Mouse (Mus musculus): ENCODE results near the gene Wdr86. TPM values are rescaled to one million over a fixed set of nuclear protein-coding genes. Genes with fewer than 3 reads are reported as not detected.

Gene Wdr86
- polyA plus RNA-seq, 1 experiment from 2014 or later: 9.8 TPM

DNA sequence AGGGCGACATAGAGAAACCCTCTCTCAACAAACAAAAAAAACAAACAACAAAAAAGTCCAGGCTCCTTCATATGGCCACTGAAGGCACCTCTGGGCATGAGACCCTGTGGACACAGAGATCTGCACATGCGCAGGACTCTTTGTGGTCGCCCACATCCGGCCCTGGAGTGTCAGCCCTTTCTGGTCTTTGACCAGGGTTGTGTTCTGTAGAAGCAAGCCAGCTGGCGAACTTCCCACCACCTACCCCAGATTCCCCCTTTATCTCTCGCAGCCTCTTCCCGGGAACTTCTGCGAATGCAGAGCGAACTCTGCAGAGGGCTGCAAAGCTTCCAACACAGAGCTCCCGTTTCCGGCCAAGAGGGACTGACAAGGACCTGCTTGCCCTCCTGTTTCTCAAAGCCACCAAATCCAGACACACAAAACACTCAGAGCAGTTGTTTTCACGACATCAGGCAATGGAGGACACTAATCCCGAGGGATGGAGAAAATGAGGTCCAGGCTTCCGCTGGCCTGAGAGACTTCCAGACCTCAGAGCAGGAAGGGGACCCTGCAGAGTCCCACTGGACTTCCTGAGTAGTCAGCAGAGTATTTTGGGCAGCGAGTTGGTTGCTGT, 8.7 kb upstream of the Wdr86 start:
- WGBS: 20% methylated on average over 15 of the region's 15 CpGs
- H3K9ac ChIP-seq (ENCODE audit: low read depth, low read length): no peak overlapping the region
- H3K9me3 ChIP-seq (ENCODE audit: control insufficient read depth, low read length): no peaks in the 10 kb centered on the region
- H3K4me1 ChIP-seq (replicated peaks; ENCODE audit: control insufficient read depth, insufficient read depth, low read length): peaks cover 5% of the 10 kb centered on the region; the same call in 1 of the 2 replicates
- H3K27ac ChIP-seq (ENCODE audit: low read depth, low read length): peak overlapping the region; percentile 50
- no peaks in the 10 kb centered on the region for H3K27me3 ChIP-seq (replicated peaks; ENCODE audit: control insufficient read depth, insufficient read depth, low read length)
- peak; percentile 39; the same call in 1 of the 2 replicates for ATAC-seq (replicated peaks; ENCODE audit: low FRiP score)
- peak; percentile 58 for DNase-seq (ENCODE audit: low spot score)
- H3K36me3 ChIP-seq (ENCODE audit: control insufficient read depth, insufficient read depth, low read length): no peaks in the 10 kb centered on the region
- peak overlapping the region; percentile 13 for H3K4me2 ChIP-seq
- H3K4me3 ChIP-seq (ENCODE audit: low read depth, low read length): no peak overlapping the region

DNA sequence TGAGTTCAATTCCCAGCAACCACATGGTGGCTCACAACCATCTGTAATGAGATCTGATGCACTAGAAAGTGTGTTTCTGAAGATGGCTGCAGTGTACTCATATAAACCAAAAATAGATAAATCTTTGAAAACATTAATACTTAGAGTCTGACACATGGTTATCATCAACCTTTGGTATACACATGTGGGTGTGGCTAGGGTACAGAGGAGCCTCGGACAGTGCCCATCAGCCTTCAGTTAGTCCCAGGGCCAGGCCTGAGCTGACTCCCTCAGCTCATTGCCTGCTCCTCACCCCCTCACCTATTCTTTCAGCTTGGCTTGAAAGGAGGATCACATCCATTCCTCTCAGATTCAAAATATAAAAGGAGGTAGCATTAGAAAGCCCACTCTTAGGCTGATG, 8.0 kb upstream of the Wdr86 start:
- ATAC-seq (replicated peaks; ENCODE audit: low FRiP score) (peak; percentile 56), DNase-seq (ENCODE audit: low spot score) (no peak)
- Histone ChIP-seq H3K36me3 (ENCODE audit: control insufficient read depth, insufficient read depth, low read length) (no peaks in the 10 kb centered on the region), H3K4me1 (replicated peaks; ENCODE audit: control insufficient read depth, insufficient read depth, low read length) (peaks cover 11% of the 10 kb centered on the region), H3K4me2 (peak overlapping the region; percentile 13; the same call in 1 of the 2 replicates), H3K9me3 (ENCODE audit: control insufficient read depth, low read length) (no peaks in the 10 kb centered on the region), H3K27ac (ENCODE audit: low read depth, low read length) (peak overlapping the region; percentile 50; the same call in 1 of the 2 replicates), H3K4me3 (ENCODE audit: low read depth, low read length) (no peak overlapping the region), H3K27me3 (replicated peaks; ENCODE audit: control insufficient read depth, insufficient read depth, low read length) (no peaks in the 10 kb centered on the region), H3K9ac (ENCODE audit: low read depth, low read length) (no peak overlapping the region)
- WGBS: 50% methylated on average over 1 of the region's 1 CpGs

DNA sequence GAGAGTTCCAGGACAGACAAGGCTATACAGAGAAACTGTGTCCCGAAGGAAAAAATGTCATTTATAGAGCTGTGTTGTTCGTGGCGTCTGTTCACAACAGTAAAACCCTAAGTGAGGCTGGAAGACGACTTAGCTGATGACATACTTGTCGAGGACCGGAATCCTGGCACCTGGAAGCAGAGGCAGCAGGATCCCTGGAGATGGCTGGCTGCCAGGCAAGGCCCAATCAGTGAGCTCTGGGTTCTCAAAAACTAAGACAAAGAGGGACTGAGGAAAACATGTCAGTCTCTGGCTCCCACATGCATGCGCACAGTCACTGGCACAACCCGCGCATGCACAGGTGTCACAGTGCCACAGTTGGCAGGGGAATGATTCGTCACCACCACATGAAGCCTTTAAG, 7.1 kb upstream of the Wdr86 start:
- no peak overlapping the region for H3K4me2 ChIP-seq
- peaks cover 20% of the 10 kb centered on the region for H3K4me1 ChIP-seq (replicated peaks; ENCODE audit: control insufficient read depth, insufficient read depth, low read length)
- DNase-seq (ENCODE audit: low spot score) (no peak), ATAC-seq (replicated peaks; ENCODE audit: low FRiP score) (no peak)
- no peak overlapping the region for H3K27ac ChIP-seq (ENCODE audit: low read depth, low read length)
- no peaks in the 10 kb centered on the region for H3K27me3 ChIP-seq (replicated peaks; ENCODE audit: control insufficient read depth, insufficient read depth, low read length)
- H3K36me3 ChIP-seq (ENCODE audit: control insufficient read depth, insufficient read depth, low read length): no peaks in the 10 kb centered on the region
- 91% methylated on average over 10 of the region's 10 CpGs for WGBS
- no peaks in the 10 kb centered on the region for H3K9me3 ChIP-seq (ENCODE audit: control insufficient read depth, low read length)
- H3K9ac ChIP-seq (ENCODE audit: low read depth, low read length): no peak overlapping the region
- no peak overlapping the region for H3K4me3 ChIP-seq (ENCODE audit: low read depth, low read length)

DNA sequence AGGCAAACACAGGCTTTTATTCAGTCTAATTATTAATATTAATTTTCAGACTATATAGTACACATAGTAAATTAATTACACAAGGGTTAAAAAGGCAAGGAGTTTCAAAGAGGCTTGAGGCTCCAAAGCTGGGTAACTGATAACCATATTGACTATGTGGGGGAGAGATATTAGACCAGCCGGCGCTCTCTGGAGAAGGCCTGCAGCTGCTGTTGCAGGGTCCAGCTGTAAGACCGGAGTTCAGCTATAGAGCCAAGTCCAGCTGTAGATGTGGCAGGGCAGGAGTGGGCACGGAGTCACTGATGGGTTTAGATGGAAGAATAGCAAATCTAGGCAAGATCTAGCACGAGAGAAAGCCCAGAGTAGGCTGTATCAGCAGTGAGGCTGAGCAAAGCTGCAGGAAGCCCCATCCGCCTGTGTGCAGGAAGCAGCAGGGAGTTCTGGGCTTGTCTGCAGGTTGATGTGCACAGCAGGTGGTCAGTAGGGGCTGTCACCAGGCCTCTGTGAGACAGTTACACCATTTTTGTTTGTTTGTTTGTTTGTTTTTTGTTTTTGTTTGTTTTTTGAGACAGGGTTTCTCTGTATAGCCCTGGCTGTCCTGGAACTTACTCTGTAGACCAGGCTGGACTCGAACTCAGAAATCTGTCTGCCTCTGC, 3.4 kb upstream of the Wdr86 start:
- WGBS: 32% methylated on average over 7 of the region's 7 CpGs
- Histone ChIP-seq H3K4me3 (ENCODE audit: low read depth, low read length) (no peak overlapping the region), H3K9ac (ENCODE audit: low read depth, low read length) (no peak overlapping the region), H3K27ac (ENCODE audit: low read depth, low read length) (no peak overlapping the region; the same call in 1 of the 2 replicates), H3K4me1 (replicated peaks; ENCODE audit: control insufficient read depth, insufficient read depth, low read length) (peaks cover 35% of the 10 kb centered on the region), H3K27me3 (replicated peaks; ENCODE audit: control insufficient read depth, insufficient read depth, low read length) (peaks cover 32% of the 10 kb centered on the region), H3K4me2 (peak overlapping the region; percentile 34), H3K36me3 (ENCODE audit: control insufficient read depth, insufficient read depth, low read length) (no peaks in the 10 kb centered on the region), H3K9me3 (ENCODE audit: control insufficient read depth, low read length) (no peaks in the 10 kb centered on the region)
- DNase-seq (ENCODE audit: low spot score) (no peak), ATAC-seq (replicated peaks; ENCODE audit: low FRiP score) (peak; percentile 80)

DNA sequence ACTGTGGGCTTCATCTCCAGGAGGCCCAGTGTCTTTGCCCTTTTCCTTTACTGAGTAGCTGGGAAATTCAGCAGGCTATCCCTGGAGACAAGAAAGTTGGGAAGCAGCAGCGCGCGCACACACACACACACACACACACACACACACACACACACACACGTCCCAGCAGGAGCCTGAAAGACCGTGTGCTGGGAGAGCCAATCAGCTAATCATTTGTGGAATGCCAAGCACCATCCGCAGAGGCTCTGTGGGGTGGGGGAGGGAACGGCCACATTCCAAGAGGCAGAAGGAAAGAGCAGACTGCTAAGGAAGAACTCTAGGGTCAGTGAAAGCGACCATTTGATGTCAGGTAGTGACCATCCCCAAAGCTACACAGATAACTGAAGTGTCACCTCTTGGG, 2.6 kb upstream of the Wdr86 start:
- ATAC-seq (replicated peaks; ENCODE audit: low FRiP score) (no peak), DNase-seq (ENCODE audit: low spot score) (no peak)
- H3K36me3 ChIP-seq (ENCODE audit: control insufficient read depth, insufficient read depth, low read length): no peaks in the 10 kb centered on the region
- H3K4me1 ChIP-seq (replicated peaks; ENCODE audit: control insufficient read depth, insufficient read depth, low read length): peaks cover 32% of the 10 kb centered on the region
- H3K27me3 ChIP-seq (replicated peaks; ENCODE audit: control insufficient read depth, insufficient read depth, low read length): peaks cover 39% of the 10 kb centered on the region
- H3K27ac ChIP-seq (ENCODE audit: low read depth, low read length): peak overlapping the region; percentile 41; the same call in 1 of the 2 replicates
- 18% methylated on average over 8 of the region's 8 CpGs for WGBS
- no peaks in the 10 kb centered on the region for H3K9me3 ChIP-seq (ENCODE audit: control insufficient read depth, low read length)
- H3K4me2 ChIP-seq: peak overlapping the region; percentile 34; the same call in 1 of the 2 replicates
- no peak overlapping the region for H3K9ac ChIP-seq (ENCODE audit: low read depth, low read length)
- no peak overlapping the region for H3K4me3 ChIP-seq (ENCODE audit: low read depth, low read length)

DNA sequence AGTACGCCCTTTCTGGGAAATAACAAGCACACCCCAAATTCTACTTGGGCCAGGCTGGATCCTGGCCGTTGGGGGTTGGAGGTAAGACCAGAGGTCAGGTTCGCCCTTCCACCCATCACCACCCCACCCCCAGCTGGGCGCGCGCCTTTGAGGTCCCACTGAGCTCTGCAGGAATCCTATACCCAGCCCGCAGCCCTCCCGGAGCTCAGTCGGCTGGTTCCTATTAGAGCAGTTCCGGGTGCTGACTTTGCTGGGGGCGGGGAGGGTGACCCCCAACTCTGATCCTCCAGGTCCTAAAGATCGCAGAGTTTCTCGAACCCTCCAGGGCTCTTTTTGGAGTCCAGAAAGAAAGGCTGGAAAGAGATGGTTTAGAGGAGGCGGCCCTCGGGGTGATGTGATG, 459 bp upstream of the Wdr86 start:
- ATAC-seq (replicated peaks; ENCODE audit: low FRiP score) (no peak), DNase-seq (ENCODE audit: low spot score) (peak; percentile 50)
- H3K4me1 ChIP-seq (replicated peaks; ENCODE audit: control insufficient read depth, insufficient read depth, low read length): peaks cover 32% of the 10 kb centered on the region
- no peaks in the 10 kb centered on the region for H3K9me3 ChIP-seq (ENCODE audit: control insufficient read depth, low read length)
- no peaks in the 10 kb centered on the region for H3K36me3 ChIP-seq (ENCODE audit: control insufficient read depth, insufficient read depth, low read length)
- peaks cover 41% of the 10 kb centered on the region for H3K27me3 ChIP-seq (replicated peaks; ENCODE audit: control insufficient read depth, insufficient read depth, low read length)
- H3K27ac ChIP-seq (ENCODE audit: low read depth, low read length): no peak overlapping the region
- H3K9ac ChIP-seq (ENCODE audit: low read depth, low read length): peak overlapping the region; percentile 36; the same call in 1 of the 2 replicates
- H3K4me3 ChIP-seq (ENCODE audit: low read depth, low read length): peak overlapping the region; percentile 57
- WGBS: 2% methylated on average over 15 of the region's 15 CpGs
- peak overlapping the region; percentile 69 for H3K4me2 ChIP-seq

DNA sequence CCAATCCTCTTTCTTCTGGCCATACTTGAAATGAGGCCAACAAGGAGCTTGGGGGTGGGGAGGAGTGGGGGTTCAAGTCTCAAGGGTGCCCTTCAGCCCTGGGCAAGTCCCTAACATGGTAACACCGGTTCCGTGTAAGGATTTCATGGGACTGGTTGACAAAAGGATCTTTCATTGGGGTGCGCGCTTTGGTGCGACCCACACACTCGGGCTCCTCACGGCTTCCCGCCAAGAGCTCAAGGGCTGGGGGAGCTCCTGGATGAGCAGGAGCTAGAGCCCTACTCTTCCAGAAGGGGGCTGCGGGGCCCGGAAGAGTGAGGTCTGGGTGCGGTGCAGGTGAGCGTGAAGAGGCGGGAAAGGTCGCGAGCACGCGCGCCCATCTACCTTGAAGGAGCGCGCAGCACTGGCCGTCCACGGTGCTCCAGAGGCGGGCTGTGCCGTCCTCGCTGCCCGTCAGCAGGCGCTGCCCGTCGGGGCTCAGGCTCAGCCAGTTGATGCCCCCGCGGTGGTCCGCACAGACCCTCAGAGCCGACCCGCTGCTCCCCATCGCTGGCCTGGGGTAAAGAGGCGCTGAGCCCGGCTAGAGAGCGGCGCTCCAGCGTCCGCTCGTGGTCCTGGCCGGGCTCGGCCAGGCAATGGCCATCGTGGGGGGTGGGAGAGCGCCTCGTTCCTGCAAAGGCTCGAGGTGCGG, 585 bp downstream of the Wdr86 start:
- H3K27ac ChIP-seq (ENCODE audit: low read depth, low read length): no peak overlapping the region; the same call in 1 of the 2 replicates
- H3K27me3 ChIP-seq (replicated peaks; ENCODE audit: control insufficient read depth, insufficient read depth, low read length): peaks cover 41% of the 10 kb centered on the region
- ATAC-seq (replicated peaks; ENCODE audit: low FRiP score) (no peak), DNase-seq (ENCODE audit: low spot score) (peak; percentile 38)
- H3K4me2 ChIP-seq: peak overlapping the region; percentile 69
- no peaks in the 10 kb centered on the region for H3K36me3 ChIP-seq (ENCODE audit: control insufficient read depth, insufficient read depth, low read length)
- WGBS: 3% methylated on average over 49 of the region's 49 CpGs
- H3K4me3 ChIP-seq (ENCODE audit: low read depth, low read length): peak overlapping the region; percentile 57
- no peaks in the 10 kb centered on the region for H3K9me3 ChIP-seq (ENCODE audit: control insufficient read depth, low read length)
- H3K9ac ChIP-seq (ENCODE audit: low read depth, low read length): peak overlapping the region; percentile 47
- peaks cover 34% of the 10 kb centered on the region for H3K4me1 ChIP-seq (replicated peaks; ENCODE audit: control insufficient read depth, insufficient read depth, low read length)

DNA sequence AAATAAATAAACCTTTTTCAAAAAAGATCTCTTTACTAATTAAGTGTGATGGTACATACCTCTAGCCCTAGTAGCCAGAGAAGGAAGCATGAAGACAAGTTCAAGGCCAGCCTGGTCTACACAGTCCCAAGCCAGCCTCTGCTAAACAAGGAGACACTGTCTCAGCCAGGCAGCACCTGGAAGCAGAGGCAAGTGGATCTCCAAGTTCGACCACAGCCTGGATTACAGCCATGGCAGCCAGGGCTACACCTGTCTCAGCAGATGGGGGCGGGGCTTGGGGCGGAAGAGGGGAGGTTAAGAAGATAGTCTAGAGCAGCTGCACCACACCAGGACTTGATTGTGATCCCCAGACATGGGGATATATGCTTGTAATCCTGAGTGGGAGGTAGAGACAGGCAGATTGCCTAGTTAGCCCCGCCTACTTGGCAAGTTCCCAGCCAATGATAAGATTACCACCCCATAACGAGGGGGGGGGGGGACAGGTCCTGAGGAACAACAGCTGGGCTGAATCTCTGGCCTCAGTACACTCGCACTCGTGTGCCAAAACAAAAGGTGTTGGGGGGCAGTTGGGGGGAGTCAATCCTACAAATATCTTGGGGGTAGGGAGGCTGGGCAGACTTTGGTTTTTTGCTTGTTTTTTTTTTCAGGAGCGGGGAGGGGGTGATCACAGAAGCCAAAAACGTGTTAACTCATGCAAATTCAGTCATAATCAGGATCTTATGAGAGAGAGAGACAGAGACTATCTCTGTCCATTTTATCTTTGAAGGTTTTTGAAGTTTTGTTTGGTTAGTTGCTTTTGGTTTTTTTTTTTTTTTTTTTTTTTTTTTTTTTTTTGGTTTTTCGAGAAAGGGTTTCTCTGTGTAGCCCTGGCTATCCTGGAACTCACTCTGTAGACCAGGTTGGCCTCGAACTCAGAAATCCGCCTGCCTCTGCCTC, 3.4 kb downstream of the Wdr86 start:
- Histone ChIP-seq H3K9ac (ENCODE audit: low read depth, low read length) (no peak overlapping the region), H3K4me3 (ENCODE audit: low read depth, low read length) (no peak overlapping the region), H3K9me3 (ENCODE audit: control insufficient read depth, low read length) (no peaks in the 10 kb centered on the region), H3K27ac (ENCODE audit: low read depth, low read length) (no peak overlapping the region), H3K27me3 (replicated peaks; ENCODE audit: control insufficient read depth, insufficient read depth, low read length) (peaks cover 41% of the 10 kb centered on the region), H3K36me3 (ENCODE audit: control insufficient read depth, insufficient read depth, low read length) (no peaks in the 10 kb centered on the region), H3K4me2 (peak overlapping the region; percentile 7; the same call in 1 of the 2 replicates), H3K4me1 (replicated peaks; ENCODE audit: control insufficient read depth, insufficient read depth, low read length) (peaks cover 23% of the 10 kb centered on the region)
- ATAC-seq (replicated peaks; ENCODE audit: low FRiP score) (peak; percentile 64), DNase-seq (ENCODE audit: low spot score) (no peak)
- WGBS: 57% methylated on average over 12 of the region's 12 CpGs

Measured in liver, embryonic 11.5 days (tissue).